Mouse (Mus musculus) gastrocnemius, postnatal 36 days (tissue): Measurements from ENCODE around the gene Fam45a. TPM values are rescaled to one million over a fixed set of nuclear protein-coding genes. Genes with fewer than 3 reads are reported as not detected.
A peak's percentile ranks its signal among the peaks of the same experiment; 100 is the strongest.

Experiments
- DNase-seq, 2 experiments: peaks; one replicate each; pipeline ENCODE4 v3.0.0; 2022
- intact Hi-C: fragments of 180-260 bp; cut with DNase I; formaldehyde crosslinking; loops from one replicate; pipeline ENCODE4 v1.15.1; 2025
- long read RNA-seq, 2 experiments: library from polyadenylated mRNA; stranded (forward); transcript quantifications; one replicate each; pipeline ENCODE4 v2.0.0; 2021
- total RNA-seq, 2 experiments: library from RNA; stranded (reverse); gene quantifications; 2 replicates each; pipeline ENCODE4 v1.2.3; 2021

Fam45a gene
- total RNA-seq: 10 to 100 TPM in 1 of 2 experiments, 1 to 10 TPM in 1; 9.5 to 10.4 TPM
- long read RNA-seq, experiment 1, partial matches to known transcripts: 1 of 4 reads
- long read RNA-seq, experiment 1, other reads (novel, unspliced or antisense): 1 of 4 reads
- long read RNA-seq, experiment 2, transcript Fam45a-201 (9 exons, 2,307 nt): major isoform, 7 of 8 reads
- long read RNA-seq, experiment 2, partial matches to known transcripts: 0 of 8 reads
- long read RNA-seq, experiment 2, other reads (novel, unspliced or antisense): 1 of 8 reads

DNA sequence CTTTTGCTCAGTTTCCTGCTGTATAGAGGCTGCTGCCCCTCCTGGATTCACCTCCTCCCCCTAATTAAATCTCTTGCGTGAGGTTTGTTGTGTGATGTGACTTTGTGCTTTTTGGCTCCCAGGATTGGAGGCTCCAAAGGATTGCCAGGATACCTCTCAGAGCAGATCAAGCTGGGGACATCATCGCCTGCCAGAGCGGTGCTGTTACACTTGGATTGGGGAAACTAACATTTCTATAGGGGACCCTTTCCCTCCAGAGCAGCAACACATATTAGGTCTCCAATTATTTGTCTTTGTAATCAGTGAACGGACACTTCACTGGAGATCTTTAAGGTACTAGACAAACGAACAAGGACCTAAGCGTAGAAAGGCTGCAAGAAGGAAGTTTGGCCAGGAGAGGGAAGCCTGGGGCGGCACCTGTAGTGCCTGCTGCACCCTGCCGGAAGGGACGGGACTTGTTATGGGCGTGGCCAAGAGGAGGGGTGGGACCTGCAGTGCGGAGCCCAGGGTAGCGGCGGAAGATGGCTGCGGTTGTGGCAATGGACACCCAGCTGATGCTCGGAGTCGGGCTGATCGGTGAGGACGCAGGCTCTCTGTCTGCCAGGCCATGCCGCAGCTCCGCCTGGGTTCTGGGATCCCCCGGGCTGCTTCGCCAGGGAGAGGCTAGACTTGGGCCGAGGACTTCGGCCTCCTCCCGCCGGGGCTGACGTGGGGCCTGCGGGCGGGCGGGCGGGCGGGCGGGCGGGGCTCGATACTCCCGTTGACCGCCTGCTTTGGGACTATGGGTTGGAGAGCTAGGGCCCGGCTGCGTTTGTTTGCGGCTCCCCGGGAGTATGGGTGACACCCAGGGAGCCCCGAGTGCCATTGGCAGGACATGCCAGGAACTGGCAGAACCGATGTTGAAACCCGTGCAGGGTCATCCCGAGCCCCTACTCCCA is at the start of gene Fam45a:
Gene Fam45a, plus strand, starts transcription at position 488 of the 938 bp plus-strand sequence.
- peak; percentile 81 to 90 for DNase-seq
- intact Hi-C loops: loop anchor here (2.0 kb wide), 1 partner anchor 21 kb away; the partner anchor contains the start of gene Eif3a

DNA sequence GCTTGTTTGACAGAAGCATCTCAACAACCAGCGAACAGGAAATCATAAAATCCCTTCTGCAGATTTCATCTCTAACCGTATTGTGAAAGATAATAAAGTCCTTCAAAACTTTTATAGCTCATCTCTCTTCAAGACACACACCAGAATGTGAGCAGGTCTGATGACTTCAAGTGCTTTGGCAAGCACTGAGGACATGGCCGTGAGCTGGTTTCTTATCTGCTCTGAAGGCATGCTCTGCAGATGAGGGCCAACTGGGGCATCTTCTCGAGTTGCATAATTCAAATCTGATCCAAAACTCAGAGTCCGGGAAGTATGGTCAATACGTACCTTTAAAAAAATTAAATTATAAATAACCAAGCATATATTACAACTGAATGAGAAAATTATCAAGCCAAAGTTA is 38.0 kb upstream of the Fam45a start:
- intact Hi-C loops: loop anchor here (2.0 kb wide), 1 partner anchor 55 kb away; no protein-coding TSS in a partner anchor
- no peak for DNase-seq

DNA sequence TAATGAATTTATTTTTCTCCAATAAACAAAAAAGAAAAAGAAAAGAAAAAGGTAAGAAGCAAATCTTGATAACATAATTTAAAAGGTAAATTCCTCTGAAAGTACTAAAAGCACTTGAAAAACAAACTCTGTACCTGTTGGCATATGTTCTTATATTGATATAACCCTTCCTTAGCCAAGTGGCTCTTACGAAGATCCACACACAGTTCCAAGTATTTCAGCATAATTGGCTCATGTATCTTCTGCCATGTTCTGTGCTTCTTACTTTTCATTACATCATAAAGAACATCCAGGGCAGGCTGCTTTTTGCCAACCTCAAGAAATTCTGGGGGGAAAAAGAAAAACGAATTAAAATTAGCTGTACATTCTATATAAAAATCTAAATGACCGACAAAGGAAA is 29.4 kb upstream of the Fam45a start:
- intact Hi-C loops: no loop called here
- DNase-seq: no peak

DNA sequence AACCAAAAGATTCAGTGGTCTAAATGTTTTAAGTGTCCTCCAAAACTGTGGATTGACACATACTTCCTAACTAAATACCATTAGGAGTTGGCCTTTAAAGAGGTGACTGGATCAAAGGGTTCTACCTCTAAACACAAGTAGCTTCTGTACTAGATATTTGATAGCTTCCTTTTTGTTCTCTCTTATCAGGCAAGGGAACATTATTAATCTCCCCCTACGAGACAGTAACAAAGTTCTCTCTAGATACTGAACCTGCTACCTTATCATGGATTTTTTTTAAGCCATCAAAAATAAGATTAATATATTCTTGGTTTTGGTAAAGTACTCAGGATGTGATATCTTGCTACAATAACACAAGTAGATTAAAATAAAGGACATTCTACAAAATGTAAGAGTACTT is 26.7 kb upstream of the Fam45a start:
- intact Hi-C loops: no loop called here
- DNase-seq: no peak

DNA sequence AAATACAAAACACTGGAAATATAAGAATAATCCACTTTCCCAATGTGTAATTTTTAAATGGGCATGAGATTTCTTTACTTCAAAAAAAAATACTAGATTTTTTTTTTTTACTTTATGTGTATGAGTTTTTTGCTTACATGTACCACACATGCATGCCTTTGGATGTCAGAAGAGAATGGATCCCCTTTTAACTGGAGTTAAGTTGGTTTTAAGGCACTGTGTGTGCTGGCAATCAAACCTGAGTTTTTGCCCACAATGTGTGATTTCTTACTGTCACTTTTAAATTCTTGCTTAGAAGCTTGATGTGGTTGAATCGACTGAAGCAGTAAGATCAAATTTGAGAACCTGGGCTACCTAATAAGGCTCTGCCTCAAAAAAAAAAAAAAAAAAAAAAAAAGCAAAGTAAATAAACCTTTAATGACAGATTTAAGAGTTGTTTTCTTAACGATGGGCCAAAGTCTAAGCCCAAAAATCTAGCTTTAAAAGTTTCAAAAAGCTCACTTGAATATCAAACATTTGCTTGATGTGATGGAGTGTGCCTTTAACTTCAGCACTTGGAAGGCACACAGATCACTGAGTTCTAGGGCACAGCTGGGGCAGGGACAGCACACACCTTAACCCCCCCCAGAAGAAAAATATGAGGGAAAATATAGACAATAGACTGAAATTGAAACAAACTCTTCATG is 23.8 kb upstream of the Fam45a start:
- DNase-seq: no peak
- intact Hi-C loops: no loop called here

DNA sequence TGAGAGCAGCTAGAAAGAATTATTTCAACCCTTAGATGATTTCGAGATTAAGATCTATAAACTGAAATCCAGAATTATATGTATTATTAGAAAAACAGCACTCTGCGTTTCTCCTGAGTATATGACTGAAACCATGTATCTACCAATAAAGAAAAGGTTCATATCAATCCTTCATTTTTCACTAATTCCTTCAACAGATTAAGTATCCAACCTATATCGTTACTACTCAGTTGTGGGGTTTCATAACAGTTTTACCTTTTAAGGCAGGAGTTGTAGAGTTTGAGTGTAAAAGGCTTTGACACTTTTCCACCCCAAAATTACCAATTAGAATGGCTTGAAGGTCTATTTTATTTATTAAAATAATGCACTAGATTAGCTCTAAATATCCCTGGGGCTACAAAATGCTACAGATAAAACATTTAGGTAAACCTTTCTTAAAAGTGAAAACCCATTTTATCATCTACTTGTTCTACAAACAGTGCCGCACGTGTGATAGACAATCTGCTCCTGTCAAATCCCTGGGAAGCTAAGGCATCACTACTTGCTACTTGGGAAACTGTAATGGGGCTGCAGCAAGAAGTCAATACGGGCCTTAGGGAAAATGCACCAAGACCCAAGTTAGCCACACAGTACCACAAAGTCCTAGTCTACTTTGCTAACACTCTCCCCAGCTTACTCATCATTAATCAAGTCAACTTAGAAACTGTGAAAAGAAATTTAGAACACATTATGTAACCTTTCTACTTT is 23.0 kb upstream of the Fam45a start:
- no peak for DNase-seq
- intact Hi-C loops: no loop called here

DNA sequence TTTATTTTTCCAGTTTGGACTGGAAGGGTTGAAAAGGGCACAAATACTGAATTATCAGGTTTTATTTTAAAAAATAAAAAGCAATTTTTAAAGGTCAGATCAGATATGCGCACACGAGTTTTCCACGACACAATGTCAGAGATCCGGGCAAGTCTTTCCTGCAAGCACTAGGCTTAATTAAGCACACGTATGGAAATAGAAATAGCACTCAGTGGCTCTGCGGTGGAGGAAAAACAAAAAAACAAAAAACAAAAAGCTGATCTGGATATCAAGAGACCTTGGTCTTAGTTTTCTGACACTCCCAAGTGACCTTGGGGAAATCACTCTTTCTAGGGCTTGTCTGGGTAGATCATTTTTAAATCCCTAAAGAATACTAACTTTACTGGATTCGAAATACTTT is 21.9 kb upstream of the Fam45a start:
- DNase-seq: no peak
- intact Hi-C loops: no loop called here

DNA sequence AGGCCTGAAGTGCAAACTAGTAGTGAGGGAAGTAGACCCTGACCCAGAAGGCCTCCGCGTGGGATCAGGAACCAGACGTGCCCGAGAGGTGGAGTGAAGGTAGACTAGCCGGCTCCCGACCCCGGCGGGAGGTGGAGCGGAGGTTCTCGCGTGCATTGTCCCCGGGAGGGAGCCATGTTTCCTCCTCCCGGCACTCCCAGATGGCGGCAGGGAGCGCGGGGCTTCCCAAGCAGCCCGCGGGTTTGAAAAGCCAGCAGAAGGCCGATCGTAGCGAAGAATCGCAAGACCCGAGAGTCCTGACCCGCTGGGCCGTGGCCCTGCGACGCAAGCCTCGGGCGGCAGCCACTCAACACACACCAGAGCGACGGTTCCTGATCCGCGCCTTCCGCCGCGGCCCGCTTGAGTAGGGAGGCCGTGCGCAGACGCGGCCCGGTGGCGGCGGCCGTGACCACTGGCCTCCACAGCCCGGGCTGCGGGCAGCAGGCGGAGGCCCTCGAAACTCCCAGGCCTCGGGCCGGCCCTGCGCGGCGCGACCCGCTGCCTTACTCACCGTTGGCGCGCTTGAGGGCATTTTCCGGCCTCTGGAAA is 21.4 kb upstream of the Fam45a start:
- intact Hi-C loops: loop anchor here (2.0 kb wide), 1 partner anchor 21 kb away; the partner anchor contains the start of gene Fam45a
- peak; percentile 23 to 59 for DNase-seq

DNA sequence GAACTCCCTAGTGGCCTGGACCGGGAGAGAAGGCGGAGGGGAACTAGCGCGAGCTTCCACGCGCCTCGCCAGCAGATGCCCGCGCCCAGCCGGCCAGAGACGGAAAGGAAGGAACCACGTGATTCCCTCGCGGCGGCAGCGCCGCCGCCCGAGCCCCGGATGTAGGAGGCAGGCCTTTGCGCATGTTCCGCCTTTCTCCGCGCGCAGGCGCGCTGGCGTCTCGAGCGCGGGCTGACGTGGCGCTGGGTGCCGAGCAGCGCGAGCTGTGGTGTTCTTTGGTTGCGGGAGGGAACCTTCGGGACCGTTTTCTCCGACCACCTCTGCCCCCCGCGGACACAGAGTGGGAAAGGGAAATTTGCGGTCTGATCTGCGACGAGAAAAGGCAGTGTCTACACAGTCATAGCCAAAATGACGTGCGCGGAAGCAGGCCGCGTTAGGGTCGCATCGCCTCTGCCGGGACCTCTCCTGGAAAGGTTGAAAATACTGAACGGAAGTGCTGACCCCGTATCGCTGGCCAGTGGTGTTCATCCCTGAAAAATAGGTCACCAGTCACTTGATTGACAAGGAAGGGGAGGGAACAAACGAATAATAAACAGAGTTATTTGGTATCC is 20.7 kb upstream of the Fam45a start, which contains the start of gene Eif3a:
Gene Eif3a, minus strand, starts transcription at position 108 of the 611 bp plus-strand sequence.
- peak; percentile 93 for DNase-seq
- intact Hi-C loops: loop anchor here (2.0 kb wide), 1 partner anchor 20 kb away; the partner anchor contains the start of gene Fam45a

DNA sequence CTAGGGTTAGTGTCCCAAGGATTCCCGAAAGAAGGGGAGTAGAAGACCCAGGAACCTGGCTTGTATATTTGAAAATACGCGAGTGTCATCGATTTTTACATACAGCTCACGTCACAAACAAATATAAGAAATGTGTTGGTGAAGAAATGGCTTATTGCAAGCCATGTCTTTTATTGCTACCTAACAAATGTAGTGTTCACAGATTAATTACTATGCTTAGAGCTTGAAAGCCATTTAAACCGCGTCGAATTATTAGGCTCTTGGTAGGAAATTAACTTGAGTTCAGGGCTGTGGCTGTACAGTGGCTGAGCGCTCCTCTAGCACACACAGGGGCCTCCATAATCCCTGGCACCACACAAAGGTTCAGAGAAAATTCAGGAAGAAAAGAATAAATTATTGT is 20.2 kb upstream of the Fam45a start:
- DNase-seq: no peak
- intact Hi-C loops: loop anchor here (2.0 kb wide), 1 partner anchor 20 kb away; the partner anchor contains the start of gene Fam45a

DNA sequence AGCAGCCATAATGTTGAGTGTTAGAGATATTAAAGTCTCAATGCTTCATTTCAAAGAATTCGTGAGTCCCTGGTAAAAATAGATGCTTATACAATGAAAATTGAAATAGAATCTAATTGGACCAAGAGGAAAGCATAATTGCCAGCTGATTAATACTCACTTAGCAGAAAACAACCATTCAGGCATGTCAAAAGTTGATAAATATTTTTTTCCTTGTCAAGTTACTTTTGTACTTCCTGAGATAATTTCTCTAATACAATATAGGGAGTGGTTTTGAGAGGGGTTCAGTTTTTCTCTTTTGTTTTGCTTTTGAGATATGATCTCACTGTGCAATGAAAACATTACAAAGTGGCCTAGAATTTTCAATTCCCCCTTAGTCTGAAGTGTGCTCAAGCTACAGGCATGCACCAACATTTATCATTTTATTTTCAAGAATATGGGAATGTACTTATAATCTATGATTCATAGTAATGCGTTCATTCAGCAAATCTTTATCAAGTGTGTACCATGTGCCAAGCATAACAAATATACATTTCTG is 18.1 kb upstream of the Fam45a start:
- DNase-seq: no peak
- intact Hi-C loops: no loop called here

DNA sequence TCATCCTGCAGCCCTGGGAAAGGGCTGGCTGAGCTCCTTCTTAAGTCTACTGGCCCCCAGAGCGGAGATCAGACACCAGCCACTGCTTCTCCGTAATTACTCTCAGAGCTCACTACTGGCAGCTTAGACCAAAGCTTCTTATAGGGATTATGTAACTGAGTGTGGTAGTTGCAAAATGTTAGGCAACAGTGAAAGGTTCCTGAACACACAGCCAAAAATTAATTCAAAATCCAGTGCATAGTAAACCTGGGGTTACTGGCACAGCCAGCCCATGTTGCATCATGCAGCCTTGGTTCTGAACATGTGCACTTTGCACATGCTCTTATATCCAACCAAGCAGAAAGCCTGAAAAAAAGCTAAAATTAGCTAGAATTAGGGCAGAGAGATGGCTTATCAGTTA is 16.1 kb upstream of the Fam45a start:
- no peak for DNase-seq
- intact Hi-C loops: no loop called here

DNA sequence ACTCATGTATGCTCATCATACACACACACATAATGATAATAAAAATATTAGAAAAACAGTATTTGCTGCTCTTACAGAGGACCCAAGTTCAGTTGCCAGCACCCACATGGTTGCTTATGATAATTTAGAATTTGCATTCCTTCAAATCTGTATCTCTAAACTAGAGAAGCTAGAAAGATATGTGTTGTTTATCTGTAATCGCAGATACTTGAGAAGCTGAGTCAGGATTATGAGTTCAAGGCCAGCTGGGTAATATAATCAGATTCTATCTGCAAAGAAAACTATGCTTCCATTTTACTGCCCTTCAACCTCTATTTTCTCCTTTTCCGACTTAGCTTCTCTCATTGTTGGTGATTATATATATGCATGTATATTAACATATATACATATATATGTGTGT is 14.0 kb upstream of the Fam45a start:
- intact Hi-C loops: no loop called here
- DNase-seq: no peak

DNA sequence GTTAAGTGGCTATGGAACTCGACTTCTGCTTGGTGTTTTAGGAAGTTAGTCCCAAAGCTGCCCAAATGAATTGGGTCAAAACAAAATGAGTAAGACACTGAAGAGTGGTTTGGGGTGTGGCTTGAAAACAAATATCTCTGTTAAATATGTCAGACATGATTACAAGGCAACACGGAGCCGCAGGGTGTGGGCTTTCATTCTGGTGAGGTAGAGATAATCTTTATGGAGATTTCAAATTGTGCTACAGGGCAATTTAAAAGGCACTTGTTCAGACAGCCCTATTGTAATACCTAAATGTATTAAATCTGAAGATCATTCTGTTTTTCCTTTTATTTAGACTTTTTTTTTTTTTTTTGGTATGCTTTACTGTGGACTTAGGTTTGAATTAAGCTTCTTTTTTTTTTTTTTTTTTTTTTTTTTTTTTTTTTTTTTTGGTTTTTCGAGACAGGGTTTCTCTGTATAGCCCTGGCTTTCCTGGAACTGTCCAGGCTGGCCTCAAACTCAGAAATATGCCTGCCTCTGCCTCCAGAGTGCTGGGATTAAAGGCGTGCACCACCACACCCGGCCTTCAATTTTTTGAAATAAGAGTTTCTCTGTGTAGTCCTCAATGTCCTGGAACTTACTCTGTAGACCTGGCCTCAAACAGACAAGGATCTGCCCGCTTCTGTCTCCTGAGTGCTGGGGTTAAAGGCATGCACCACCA is 11.4 kb upstream of the Fam45a start:
- DNase-seq: no peak
- intact Hi-C loops: no loop called here

DNA sequence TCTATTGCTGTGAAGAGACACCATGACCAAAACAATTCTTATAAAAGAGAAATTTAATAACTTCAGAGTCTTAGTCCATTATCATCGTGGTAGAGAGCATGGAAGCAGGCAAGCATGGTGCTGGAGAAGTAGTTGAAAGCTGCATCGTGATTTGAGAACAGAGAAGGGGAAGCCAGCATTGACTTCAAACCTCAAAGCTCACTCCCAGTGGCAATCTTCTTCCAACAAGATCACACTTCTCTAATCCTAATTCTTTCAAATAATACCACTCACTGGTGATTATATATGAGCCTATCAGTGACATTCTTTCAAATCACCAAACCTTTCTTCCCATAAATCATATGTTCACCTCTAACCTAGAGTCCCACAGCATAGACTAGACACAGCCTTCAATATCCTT is 6.5 kb upstream of the Fam45a start:
- no peak for DNase-seq
- intact Hi-C loops: no loop called here

DNA sequence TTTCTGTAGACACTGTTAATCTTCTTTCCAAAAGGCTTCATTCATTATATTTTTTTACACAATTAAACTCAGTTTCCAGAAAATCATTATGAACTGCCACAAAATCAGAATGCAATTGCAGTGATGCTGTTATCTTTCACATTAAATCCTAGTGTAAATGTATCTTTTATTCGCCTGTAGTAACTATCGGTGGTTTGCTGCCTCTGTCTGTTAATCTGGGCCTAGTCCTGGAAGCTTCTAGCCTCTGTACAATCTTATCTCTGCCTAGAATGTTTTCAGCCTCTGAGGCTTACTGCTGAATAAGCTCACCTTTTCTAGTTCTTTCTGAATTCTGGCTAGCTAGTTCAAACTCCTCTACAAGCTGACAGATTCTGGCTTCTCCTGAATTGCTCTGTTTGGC is 1.5 kb upstream of the Fam45a start:
- intact Hi-C loops: loop anchor here (2.0 kb wide), 1 partner anchor 19 kb away; the partner anchor contains the start of gene Eif3a
- no peak for DNase-seq

DNA sequence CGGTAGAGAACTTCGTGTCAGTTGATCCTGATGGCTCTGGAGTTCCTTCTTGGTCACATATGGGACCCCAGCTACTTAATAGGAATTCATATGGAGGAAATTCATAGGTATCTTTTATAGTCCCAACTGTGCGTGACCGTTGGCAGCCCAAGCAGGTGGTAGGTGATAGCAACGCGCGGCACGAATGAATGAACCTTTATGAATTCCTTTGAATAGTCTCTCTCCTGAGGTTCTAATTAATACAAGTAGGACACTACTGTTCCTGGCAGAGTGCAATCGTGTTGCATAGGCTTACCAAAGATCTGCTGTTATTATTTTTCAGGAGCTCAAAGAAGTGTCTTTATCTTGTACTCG is 628 bp downstream of the Fam45a start:
- intact Hi-C loops: no loop called here
- DNase-seq: no peak

DNA sequence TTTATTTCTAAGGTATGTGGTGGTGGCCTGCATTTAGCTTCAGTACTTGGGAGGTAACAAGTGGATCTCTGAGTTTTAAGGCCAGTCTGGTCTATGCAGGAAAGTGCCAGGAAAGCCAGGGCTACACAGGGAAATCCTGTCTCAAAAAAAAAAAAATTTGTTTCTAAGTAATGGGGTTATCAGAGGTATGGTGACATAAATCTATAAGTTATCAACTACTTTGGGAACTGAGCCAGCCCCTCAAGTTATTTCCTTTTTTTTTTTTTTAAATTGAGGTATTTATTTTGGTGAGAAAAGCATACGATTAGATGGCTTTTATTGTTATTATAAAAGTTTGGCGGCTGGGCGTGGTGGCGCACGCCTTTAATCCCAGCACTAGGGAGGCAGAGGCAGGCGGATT is 1.7 kb downstream of the Fam45a start:
- intact Hi-C loops: no loop called here
- DNase-seq: no peak
